Mouse (Mus musculus) retina, embryonic 14.5 days (tissue): ENCODE measurements at regions not wholly inside any gene's neighbourhood (a gene's known extent, or its start where the extent isn't known, plus 50 kb on each side); places are given as distances from the start of the nearest gene placed in this dataset.

ENCODE experiments used
- DNase-seq: peaks from one replicate; pipeline ENCODE4 v3.0.0-alpha.2; 2015; ENCODE audit warnings: low spot score

GRCm38 (mm10) chr13:44085621-44086510, 301.3 kb downstream of the Cd83 start:
- no peak for DNase-seq

- DNase-seq: peak; percentile 27
These were observed 302.2 kb downstream of the Cd83 start for GRCm38 (mm10) chr13:44086801-44087200.

- no peak for DNase-seq
These were observed 312.6 kb downstream of the Cd83 start for GRCm38 (mm10) chr13:44097141-44097540.

GRCm38 (mm10) chr13:44099511-44099910, 314.9 kb downstream of the Cd83 start:
- peak; percentile 48 for DNase-seq

- DNase-seq: peak; percentile 82
These were observed 315.8 kb downstream of the Cd83 start for GRCm38 (mm10) chr13:44100125-44101067.

- DNase-seq: peak; percentile 20
These were observed 316.6 kb downstream of the Cd83 start for GRCm38 (mm10) chr13:44101161-44101560.

GRCm38 (mm10) chr13:44101806-44102205, 317.2 kb downstream of the Cd83 start:
- no peak for DNase-seq

- no peak for DNase-seq
These were observed 317.7 kb downstream of the Cd83 start for GRCm38 (mm10) chr13:44102257-44102656.

GRCm38 (mm10) chr13:44103340-44103739, 318.8 kb downstream of the Cd83 start:
- DNase-seq: no peak

- no peak for DNase-seq
These were observed 320.6 kb downstream of the Cd83 start for GRCm38 (mm10) chr13:44105161-44105560.

- DNase-seq: no peak
These were observed 324.1 kb downstream of the Cd83 start for GRCm38 (mm10) chr13:44108695-44109094.

- no peak for DNase-seq
These were observed 328.5 kb downstream of the Cd83 start for GRCm38 (mm10) chr13:44113043-44113442.

- no peak for DNase-seq
These were observed 330.3 kb downstream of the Cd83 start for GRCm38 (mm10) chr13:44114856-44115255.

- no peak for DNase-seq
These were observed 333.3 kb downstream of the Cd83 start for GRCm38 (mm10) chr13:44117841-44118240.

GRCm38 (mm10) chr13:44118846-44119245, 334.3 kb downstream of the Cd83 start:
- no peak for DNase-seq

GRCm38 (mm10) chr13:44121241-44121671, 336.7 kb downstream of the Cd83 start:
- peak; percentile 50 for DNase-seq

GRCm38 (mm10) chr13:44121932-44122331, 337.4 kb downstream of the Cd83 start:
- DNase-seq: no peak

- DNase-seq: no peak
These were observed 341.6 kb downstream of the Cd83 start for GRCm38 (mm10) chr13:44126198-44126597.

GRCm38 (mm10) chr13:44128506-44129274, 344.1 kb downstream of the Cd83 start:
- DNase-seq: no peak

- no peak for DNase-seq
These were observed 347.3 kb downstream of the Cd83 start for GRCm38 (mm10) chr13:44131916-44132315.

- DNase-seq: no peak
These were observed 347.9 kb downstream of the Cd83 start for GRCm38 (mm10) chr13:44132510-44132909.

GRCm38 (mm10) chr13:44133436-44133835, 348.9 kb downstream of the Cd83 start:
- peak; percentile 61 for DNase-seq
